Mouse (Mus musculus): Measurements from ENCODE around the gene Cyp2c29.
"Not testable (repeated sequence)": the region's sequence is repeated elsewhere in the genome, so short reads cannot be mapped to it uniquely, and the experiment has no call there.

Gene Cyp2c29

DNA sequence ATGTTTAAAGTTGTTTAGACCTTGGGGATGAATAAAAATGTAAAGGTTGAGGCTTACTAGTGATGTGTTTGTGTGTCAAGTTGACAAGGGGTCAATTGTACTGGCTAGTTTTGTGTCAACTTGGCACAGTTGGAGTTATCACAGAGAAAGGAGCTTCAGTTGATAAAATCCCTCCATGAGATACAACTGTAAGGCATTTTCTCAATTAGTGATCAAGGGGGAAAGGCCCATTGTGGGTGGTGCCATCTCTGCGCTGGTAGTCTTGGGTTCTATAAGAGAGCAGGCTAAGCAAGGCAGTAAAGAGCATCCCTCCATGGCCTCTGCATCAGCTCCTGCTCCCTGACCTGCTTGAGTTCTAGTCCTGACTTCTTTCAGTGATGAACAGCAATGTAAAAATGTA is at the start of gene Cyp2c29:
TSS of gene Cyp2c29 (plus strand) at position 301 of the 400 bp plus-strand sequence.
- not testable (repeated sequence) for DNase-seq (ENCODE audit: low spot score in 2 of 2)

GRCm38 (mm10) chr19:39267036-39267435 is 2.2 kb upstream of the Cyp2c29 start:
- not testable (repeated sequence) for DNase-seq (ENCODE audit: low spot score in 2 of 2)

GRCm38 (mm10) chr19:39282801-39283200 is 13.6 kb downstream of the Cyp2c29 start:
- no peak for DNase-seq (ENCODE audit: low spot score in 2 of 2)

DNA sequence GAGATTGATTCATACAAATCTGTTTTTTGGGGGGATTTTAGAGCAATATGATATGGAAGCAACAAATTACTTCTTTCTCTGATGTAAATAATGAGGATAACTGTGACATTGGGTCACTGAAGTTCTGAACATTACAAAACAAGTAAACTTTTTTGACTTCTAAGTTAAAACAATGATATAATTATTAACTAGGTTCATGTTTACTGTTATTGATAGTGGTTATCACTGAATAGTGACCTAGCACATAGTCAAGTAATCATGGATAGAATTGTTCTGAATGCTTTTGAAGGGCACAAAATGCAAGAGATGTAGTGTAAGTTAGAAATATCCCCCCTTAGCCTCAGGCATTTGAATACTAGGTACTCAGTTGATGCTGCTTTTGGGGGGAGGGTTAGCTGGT is 16.4 kb downstream of the Cyp2c29 start:
- no peak for DNase-seq (ENCODE audit: low spot score in 2 of 2)

GRCm38 (mm10) chr19:39286825-39287224 is 17.6 kb downstream of the Cyp2c29 start:
- no peak for DNase-seq (ENCODE audit: low spot score in 2 of 2)

DNA sequence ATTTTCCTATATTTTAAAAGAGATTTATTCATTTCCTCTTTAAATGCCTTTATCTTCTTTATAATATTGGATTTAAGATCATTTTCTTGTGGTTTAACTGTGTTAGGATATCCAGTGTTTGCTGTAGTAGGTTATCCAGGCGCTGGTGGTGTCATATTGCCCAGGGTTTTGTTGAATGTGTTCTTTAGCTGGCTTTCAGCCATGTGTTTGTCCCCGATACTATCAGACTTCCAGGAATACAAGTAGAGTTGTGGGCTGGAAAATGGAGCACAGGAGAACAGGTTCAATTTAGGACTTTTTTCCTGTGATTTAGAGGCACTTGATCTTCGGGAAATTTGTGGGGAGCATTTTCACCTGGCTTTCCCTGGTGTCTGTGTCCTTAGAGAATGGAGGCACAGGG is 19.8 kb downstream of the Cyp2c29 start:
- no peak for DNase-seq (ENCODE audit: low spot score in 2 of 2)
